Mouse (Mus musculus) NIH3T3 (cell line): ENCODE data around the gene Gm20806.
"Not testable (repeated sequence)": the region's sequence is repeated elsewhere in the genome, so short reads cannot be mapped to it uniquely, and the experiment has no call there.

ENCODE experiments used
- DNase-seq: peaks from one replicate; pipeline ENCODE4 v3.0.0-alpha.2; 2012; ENCODE audit warnings: low read depth

The Gm20806 gene

DNA sequence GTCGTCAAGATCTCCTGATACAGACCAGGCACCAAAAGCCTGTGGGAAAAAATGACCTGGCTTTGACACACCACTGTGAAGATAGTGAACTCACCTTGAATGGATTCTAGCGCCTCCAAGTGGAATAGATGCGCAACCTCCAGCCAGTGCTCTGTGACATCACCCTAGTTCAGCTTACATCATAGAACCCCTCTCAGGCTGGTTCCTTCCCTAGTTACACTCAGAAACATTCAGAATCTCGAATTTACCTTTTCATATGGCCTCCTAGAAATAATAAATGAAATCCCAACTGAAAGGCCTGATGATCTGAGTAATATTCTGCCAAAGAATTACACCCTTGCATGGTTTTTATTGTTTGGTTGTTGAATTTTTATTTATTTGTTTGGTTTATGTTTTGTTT lies at the start of gene Gm20806:
TSS of gene Gm20806 (minus strand) at position 101 of the 400 bp plus-strand sequence.
- not testable (repeated sequence) for DNase-seq
